Mouse (Mus musculus): ENCODE measurements around the gene Psme1.

Gene Psme1

DNA sequence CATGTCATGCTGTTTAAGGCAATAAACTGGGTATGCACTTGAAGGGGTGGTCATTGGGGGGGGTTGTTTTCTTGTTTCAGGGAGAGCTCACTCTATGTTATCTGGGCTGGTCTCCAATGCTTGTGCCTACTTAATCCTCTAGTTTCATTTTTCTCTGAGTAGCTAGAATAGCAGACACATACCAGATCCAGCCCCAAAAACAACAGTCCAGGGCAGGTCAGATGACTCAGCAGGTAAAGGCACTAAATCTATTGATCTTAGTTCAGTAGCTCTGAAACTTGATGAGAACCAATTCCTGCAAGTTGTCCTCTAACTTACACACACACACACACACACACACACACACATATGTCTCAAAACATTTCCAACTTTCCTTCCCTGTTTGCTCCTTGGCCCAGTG is 6.2 kb upstream of the Psme1 start:
- DNase-seq (ENCODE audit: low spot score), result no peak

DNA sequence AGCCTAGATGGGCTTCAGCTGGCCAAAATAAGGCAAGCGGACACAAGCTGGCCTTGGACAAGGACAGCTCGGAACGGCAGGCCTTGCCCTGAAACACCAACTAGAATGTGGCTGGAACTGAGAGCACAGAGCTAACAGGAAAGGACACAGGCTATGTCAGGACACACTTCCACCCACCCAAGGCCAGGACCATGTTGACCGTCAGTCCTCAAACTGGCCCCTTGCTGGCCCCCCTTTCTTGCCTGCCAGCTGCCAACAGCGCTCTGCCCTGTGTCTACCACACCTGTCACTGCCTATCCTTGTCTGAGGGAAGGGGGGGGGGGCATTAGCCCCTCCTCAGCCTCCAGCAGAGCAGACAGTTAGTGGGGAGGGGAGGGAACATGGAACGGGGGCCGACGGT is 2.6 kb upstream of the Psme1 start, which contains the start of gene Fitm1:
Fitm1 (plus strand) TSS at position 316 of the 400 bp plus-strand sequence.
- DNase-seq (ENCODE audit: low spot score), result no peak

DNA sequence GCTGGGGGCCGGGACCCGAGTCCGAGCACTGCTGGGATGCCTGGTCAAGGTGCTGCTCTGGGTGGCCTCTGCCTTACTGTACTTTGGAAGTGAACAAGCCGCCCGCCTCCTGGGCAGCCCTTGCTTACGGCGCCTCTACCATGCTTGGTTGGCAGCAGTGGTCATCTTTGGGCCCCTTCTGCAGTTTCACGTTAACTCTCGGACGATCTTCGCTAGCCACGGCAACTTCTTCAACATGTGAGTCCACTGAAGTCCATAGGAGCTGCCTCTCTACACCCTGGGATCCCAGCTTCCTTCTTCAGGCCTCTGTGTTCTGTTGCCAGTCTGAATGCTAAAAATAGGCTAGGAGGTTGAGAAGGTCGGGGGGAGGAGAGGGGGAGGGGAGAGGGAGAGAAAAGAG is 2.2 kb upstream of the Psme1 start:
- DNase-seq (ENCODE audit: low spot score), result no peak

DNA sequence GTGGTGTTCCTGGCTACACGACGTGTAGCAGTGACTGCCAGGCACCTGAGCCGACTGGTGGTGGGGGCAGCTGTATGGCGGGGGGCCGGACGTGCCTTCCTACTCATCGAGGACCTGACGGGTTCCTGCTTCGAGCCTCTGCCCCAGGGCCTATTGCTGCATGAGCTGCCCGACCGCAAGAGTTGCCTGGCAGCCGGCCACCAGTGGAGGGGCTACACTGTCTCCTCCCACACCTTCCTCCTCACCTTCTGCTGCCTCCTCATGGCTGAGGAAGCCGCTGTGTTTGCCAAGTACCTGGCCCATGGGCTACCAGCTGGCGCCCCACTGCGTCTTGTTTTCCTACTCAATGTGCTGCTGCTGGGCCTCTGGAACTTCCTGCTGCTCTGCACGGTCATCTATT is 1.5 kb upstream of the Psme1 start:
- peak; percentile 55 for DNase-seq (ENCODE audit: low spot score)

DNA sequence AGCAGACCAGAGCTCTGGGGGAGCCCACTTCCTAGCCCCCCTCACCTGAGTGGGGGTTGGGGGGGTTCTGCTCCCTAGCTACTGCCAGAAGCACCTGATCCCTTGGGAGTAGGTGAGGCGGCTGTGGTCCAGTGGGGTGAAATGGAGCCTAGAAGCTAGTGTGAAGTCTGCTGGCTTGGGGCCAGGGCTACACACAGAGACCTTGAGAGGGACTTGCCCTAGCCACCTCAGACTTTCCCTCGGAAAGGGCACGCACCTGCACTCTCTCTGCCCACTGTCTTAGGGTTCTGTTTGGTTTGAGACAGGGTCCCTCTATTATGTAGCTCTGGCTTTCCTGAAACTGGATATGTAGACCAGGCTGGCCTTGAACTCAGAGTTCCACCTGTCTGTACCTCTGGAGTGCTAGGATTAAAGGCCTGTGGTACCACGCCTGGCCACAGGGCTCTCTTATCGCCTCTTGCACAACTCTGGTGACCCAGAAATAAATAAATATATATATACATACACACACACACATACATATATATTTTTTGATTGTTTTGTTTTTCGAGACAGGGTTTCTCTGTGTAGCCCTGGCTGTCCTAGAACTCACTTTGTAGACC is 846 bp downstream of the Psme1 start:
- DNase-seq (ENCODE audit: low spot score), result peak; percentile 36

DNA sequence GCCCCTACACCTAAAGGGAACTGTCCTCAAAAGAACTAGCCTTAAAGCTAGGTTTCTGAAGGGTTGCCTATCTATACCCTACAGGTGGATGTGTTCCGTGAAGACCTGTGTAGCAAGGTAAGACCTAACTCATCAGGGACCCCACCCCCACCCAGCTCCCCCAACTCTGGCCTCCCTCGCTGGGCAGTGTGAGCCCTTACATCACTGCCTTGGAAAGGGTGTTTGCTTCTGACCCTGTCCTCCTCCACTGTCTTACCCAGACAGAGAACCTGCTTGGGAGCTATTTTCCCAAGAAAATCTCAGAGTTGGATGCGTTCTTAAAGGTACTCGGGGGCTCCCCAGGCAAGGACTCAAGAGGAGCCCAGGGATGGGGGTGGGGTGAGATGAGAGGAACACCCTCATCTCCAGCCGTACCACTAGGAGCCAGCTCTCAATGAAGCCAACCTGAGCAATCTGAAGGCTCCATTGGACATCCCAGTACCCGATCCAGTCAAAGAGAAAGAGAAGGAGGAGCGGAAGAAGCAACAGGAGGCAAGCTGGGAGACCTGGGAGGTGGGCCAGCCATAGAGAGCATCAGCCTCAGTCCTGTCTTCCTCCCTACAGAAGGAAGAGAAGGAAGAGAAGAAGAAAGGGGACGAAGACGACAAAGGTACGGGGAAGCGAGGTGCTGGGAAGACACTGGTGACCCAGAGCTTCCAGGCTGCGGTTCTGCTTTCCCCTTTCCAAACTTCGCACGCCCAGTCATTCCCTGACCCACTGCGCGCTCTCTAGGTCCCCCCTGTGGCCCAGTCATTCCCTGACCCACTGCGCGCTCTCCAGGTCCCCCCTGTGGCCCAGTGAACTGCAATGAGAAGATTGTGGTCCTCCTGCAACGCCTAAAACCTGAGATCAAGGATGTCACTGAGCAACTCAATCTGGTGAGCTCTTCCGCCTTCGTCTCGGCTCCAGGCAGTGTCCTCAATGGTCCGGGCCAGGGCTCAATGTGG is 1.9 kb downstream of the Psme1 start:
- no peak for DNase-seq (ENCODE audit: low spot score)

DNA sequence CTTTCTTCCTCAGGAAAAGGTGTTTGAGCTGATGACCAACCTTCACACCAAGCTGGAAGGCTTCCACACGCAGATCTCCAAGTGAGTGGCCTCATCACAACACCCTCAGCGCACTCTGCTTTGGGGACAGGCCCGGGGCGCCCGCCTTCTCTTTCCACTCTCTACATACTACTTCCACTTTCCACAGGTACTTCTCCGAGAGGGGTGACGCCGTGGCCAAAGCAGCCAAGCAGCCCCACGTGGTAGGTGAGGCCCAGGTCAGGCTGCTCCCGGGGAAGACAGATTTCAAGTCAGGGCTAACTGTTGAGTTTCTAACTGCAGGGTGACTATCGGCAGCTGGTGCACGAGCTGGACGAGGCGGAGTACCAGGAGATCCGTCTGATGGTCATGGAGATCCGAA is 2.8 kb downstream of the Psme1 start:
- DNase-seq (ENCODE audit: low spot score), result no peak

DNA sequence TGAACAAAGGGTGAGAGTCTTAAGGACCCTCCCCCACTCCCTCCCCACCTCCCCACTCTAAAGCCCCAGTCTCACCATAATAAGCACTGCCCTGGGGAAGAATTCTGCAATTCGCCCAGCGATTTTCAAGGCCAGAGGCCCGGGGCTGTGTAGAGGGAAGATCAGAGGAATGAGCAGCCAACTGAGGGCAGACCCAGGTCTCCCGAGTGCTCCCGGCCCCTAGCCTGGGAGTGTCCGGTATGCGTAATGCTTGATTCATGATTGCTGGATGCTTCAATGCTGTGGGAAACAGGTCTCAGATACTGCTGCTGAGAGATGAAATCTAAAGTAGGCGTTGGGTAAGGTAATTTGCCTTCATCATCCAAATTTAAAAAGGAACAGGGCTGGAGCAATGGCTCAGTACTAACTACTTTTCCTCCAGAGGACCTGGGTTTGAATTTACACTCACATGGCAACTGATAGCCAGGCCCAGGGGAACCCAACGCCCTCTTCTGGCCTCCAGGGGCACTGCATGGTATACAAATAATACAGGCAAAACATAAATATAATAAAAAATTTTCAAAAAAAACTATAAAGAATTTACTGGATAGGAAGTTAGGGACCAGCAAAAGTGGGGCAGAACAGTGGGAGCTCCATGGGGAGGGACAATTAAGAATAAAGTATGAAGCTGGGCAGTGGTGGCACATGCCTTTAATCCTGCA is 4.2 kb downstream of the Psme1 start:
- DNase-seq (ENCODE audit: low spot score), result no peak

DNA sequence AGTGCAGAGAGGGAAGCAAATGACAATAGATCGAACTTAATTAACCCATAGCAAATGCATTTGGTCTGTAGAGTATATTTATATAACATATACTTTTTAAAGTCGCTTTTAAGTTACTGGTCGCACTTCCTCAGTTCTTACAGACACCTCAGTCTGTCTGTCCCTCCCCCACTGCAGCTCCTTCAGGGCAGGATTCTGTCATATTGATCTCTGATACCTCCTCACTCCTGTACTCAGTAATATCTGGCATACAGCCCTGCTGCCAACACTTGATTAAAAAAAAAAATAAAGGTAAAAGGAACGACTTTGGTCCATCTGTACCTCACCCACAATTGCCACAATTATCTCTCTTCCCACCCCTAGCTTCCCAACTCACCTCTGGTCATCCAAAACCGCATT is 6.4 kb downstream of the Psme1 start:
- DNase-seq (ENCODE audit: low spot score), result no peak

DNA sequence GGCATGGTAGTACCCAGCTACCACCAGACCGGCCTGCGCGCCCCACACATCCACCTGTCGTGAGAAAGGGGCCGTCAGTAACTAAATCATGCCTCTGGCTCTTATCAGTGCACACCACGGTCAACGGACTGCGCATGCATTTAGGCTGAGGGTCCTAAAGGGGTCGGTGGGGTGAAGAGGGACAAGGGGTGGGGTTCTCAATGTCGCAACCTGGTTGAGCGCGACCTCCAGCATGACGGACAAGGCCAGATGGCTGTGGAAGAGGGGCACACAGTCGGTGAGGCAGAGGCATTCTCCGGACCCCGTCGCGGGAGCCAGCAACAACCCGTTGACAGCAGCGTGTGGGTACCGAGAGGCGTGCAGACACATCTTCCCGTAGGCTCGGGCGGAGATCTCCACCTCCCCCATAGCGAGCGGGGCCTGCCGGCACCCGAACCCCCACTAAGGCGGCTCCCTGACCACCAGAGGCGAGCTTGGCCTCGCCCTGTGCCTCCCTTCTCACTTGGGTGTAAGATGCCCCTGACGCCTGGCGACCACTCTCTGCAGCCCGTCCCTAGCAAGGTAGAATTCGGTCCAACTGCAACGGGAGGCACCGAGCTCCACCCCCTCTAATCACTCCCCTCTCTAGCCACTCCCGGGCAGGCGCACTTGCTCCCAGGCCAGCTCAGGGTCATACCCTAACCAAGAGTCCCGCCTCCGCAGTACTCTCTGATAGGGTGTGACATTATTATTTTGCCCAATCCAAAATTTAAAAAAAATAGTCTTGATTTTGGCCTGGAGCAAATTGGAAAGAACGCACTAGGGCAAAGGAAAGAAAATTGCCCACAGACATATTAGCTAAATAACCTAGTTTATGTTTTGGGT is 7.0 kb downstream of the Psme1 start, which contains the start of gene Emc9:
Emc9 (minus strand) TSS at position 601 of the 864 bp plus-strand sequence.
- peak; percentile 87 for DNase-seq (ENCODE audit: low spot score)

DNA sequence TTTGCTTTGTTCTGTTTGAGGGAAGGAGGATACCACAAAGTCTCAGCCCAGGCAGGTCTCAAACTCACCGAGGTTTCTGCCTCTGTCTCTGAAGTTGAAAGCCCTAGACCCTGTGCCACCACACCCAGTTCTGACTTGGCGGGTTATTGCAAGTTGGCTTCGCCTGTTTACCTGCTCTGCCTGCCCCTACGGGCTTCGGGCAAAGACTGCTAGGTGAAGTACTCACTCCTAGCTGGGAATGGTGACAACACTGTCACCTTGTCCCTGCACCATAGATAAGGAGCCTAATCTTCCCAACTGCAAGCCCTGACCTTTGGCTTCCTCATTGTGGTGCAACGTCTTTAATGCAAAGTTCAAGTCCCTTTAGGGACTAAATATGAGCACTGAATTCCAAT is 7.6 kb downstream of the Psme1 start:
- no peak for DNase-seq (ENCODE audit: low spot score)

DNA sequence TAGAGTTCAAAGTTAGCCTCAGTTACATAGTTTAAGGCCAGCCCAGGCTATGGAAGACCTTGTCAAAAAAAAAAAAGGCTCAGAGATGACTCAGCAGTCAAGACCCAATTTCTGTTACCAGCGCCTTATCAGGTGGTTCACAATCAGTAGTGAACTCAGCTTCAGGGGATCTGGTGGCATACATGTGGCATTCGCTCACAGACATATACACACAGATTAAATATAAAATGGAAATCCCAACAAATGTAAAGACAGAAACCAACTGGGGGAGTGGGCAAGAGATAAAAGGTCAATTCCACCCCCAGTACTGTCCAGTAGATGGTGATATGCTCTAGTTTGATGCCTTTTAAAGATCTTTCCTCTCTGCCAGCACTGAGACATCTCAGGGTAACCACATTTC is 8.2 kb downstream of the Psme1 start:
- DNase-seq (ENCODE audit: low spot score), result no peak

DNA sequence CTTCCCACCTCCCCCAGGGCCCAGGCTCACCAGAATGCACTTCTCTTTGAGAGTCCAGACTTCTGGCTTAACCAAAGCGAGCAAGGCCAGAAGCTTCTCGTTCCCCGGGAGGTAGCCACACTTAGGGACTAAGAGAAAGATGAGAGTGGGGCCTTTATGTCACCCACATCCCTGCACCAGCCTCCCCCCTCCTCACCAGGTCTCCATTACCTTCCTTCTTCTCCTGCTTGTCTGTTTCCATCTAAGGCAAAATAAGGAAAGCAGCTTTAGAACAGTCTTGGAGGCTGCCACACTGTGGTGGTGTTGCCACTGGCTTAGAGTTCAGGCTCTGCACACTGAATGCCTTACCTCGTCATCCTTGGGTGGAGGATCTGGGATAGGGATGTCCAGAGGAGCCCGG is 11.3 kb downstream of the Psme1 start:
- no peak for DNase-seq (ENCODE audit: low spot score)

DNA sequence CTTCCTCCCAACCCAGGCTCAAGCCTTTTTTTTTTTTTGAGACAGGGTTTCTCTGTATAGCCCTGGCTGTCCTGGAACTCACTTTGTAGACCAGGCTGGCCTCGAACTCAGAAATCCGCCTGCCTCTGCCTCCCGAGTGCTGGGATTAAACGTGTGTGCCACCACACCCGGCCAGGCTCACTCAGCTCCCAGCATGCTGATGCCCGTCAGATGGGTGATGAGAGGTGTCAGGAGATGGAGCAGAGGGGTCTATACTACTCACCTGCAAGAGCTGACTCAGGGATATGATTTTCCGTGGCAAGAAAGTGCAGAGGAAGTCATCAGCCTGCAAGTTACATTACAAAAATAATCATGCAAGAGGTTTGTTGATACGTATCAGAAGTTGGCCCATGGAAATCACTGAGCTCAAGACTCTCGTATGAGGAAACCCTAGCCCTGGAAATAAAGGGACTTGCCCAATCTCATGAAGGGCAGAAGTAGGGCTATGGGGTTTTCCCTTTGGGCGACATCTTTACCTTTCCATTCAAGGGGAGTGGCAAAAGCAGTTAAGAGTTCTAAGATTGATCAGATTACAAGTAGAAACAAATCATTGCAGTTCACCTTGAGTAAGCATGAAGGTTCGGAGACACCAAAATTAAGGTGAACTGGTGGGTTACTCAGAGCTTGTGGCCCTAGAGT is 12.0 kb downstream of the Psme1 start:
- DNase-seq (ENCODE audit: low spot score), result no peak

DNA sequence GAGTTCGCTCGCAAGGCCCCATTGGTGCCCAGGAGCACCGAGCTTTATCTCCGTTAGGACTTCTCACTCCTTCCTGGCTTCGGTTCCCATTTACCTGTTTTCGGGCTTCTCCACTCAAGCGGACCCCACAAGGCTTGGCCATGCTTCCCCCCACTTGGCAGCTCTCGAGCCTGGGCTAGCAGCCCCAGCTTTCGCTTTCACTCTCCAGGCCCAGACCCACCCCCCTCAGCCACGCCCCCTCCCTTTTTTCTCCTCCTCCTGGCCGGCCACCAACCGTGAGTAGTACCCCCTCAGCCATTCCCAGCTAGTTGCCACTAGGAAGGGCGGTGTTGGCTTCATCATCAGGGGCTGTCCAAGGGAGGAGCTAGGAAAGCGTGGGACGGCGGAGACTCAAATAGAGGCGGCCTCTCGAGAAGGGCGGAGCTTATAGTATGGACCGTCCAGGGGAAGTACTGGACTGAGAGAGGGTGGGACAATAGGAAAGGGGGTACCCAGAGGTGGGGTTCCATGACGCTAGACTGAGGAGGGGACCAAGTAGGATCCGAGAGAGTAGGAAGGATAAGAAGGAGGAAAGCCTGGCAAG is 12.9 kb downstream of the Psme1 start, which contains the start of gene Psme2:
Psme2 (minus strand) TSS at position 366 of the 583 bp plus-strand sequence.
- peak; percentile 98 for DNase-seq (ENCODE audit: low spot score)

DNA sequence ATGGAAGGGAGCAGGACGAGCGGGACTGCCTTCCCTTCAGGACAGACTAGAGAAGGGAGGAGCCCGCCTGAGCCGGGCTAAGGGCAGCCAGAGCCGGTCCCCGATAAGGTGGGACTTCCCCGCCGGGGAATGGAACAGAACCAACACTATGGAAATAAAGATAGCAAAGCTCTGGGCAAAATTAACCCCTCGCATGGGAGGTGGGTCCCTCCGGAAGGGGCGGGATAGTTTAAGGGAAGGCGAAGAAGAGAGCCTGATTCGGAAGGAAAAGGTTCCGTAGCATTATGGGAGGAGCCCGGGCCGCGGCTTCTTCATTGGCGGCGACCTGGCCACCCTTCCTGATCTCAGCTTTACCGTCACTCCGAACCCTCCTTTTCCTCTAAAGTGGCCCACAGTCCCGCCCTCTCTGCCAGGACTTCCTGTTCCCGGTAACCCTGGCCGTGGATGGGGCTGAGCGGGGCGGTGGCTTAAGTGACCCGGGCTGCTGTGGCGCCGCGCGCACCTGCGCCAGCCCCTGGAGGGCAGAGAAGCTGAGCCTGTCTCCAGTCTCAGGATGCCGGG is 13.5 kb downstream of the Psme1 start, which contains the start of gene Rnf31:
Rnf31 (plus strand) TSS at position 378 of the 561 bp plus-strand sequence.
- DNase-seq (ENCODE audit: low spot score), result peak; percentile 99

DNA sequence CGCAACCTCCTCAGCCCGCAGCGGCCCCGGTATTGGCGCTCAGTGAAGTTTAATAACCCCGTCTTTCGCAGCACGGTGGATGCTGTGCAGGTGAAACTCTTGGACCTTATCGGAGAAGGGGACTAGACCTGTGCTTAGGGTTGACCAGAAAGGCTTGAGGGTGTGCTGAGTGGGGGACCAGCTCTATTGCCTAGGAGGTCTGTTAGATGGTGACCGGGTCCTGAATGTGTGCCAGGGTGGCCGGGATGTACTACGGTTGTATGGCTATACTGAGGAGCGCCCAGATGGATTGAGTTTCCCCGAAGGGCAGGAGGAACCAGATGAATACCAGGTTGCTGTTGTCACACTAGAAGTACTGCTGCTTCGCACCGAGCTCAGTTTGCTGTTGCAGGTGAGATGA is 14.3 kb downstream of the Psme1 start:
- no peak for DNase-seq (ENCODE audit: low spot score)

DNA sequence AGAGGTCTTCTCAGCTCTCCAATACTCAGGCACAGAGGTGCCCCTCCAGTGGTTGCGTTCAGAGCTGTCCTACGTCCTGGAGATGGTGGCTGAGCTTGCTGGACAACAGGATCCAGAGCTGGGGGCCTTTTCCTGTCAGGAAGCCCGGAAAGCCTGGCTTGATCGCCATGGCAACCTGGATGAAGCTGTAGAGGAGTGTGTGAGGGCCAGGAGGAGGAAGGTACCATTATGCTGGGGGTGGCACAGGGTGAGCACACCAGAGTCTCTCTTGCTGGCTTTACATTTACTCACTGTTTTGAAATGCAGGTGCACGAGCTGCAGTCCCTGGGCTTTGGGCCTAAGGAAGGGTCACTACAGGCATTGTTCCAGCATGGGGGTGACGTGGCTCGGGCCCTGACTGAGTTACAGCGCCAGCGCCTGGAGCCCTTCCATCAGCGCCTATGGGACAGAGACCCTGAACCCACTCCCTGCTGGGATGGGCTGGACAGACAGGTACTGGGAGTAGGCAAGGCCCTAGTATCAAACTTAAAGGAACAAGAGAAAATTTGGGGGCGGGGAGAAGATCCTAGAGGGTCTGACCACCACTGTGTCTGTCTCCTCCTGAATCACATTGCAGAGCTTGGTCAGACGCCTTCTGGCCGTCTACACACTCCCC is 18.2 kb downstream of the Psme1 start:
- no peak for DNase-seq (ENCODE audit: low spot score)

DNA sequence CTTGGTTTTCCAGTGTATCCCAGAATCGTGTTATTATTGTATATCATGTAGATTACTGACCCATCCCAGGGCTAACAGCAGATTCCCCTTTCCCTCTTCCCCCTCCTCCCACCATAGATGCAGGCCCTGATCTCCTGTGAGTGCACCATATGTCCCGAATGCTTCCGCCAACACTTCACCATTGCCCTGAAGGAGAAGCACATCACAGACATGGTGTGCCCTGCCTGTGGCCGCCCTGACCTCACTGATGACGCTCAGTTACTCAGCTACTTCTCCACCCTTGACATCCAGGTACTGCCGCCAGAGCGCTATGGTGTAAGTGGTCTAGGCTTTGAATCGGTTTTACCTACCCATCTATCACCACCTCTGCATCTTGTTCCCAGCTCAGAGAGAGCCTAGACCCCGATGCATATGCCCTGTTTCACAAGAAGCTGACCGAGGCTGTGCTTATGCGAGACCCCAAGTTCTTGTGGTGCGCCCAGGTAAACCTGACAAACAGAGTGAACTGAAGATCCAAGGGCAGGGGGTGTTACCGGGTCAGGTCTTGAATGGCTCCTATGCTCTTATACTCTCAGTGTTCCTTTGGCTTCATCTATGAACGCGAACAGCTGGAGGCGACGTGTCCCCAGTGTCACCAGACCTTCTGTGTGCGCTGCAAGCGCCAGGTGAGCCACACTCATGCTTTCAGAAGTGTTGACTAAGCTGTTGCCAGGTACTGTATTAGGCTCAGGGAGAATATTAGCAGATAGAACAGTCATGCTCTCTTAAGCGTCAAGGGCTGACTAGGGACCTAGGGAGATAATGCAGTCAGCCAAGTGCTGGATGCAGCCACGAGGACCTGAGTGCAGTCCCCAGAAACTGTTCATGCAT is 20.8 kb downstream of the Psme1 start:
- DNase-seq (ENCODE audit: low spot score), result no peak

All from lung, postnatal 25 days (tissue).